Mouse (Mus musculus): Measurements from ENCODE around the gene Pcbp4. TPM values are rescaled to one million over a fixed set of nuclear protein-coding genes. Genes with fewer than 3 reads are reported as not detected.

Gene Pcbp4
- polyA plus RNA-seq, 1 experiment: 21.1 TPM

DNA sequence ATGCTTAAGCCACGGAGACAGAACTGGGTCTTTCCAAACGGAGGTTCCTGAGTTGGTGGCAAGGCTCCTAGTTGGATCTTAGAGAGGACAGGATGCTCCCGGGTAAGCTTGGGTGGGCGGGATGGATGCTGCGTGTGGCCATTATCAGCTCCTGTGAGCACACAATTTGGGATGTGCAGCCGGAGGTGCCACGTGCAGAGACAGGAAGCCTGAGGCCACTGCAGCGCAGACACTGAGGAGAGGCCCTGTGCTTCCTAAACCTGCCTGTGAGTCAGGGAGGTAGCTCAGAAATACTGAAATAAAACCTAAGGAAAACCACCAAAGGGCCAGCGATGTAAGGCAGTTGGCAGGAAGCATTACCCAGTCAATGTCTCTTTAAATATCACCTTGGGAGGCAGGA lies 16.7 kb downstream of the Pcbp4 start:
- Histone ChIP-seq H3K27me3 (ENCODE audit: control insufficient read depth, insufficient read depth, low read length) (peaks cover 4% of the 10 kb centered on the region), H3K36me3 (ENCODE audit: control insufficient read depth, insufficient read depth, low read length) (no peaks in the 10 kb centered on the region), H3K27ac (ENCODE audit: insufficient read depth, low read depth, low read length) (no peak overlapping the region), H3K4me1 (ENCODE audit: control insufficient read depth, insufficient read depth, insufficient read length, low read length) (peaks cover 8% of the 10 kb centered on the region), H3K4me3 (ENCODE audit: low read depth, low read length) (no peak overlapping the region)
- no peak for TF ChIP-seq POLR2A (IDR thresholded peaks at IDR 0.05; ENCODE audit: low read depth, low read length)
- no peak for TF ChIP-seq CTCF (IDR thresholded peaks at IDR 0.05; ENCODE audit: extremely low read depth, insufficient read length, insufficient replicate concordance, low read depth, low read length)
- WGBS: 70% methylated on average over 9 of the region's 9 CpGs

DNA sequence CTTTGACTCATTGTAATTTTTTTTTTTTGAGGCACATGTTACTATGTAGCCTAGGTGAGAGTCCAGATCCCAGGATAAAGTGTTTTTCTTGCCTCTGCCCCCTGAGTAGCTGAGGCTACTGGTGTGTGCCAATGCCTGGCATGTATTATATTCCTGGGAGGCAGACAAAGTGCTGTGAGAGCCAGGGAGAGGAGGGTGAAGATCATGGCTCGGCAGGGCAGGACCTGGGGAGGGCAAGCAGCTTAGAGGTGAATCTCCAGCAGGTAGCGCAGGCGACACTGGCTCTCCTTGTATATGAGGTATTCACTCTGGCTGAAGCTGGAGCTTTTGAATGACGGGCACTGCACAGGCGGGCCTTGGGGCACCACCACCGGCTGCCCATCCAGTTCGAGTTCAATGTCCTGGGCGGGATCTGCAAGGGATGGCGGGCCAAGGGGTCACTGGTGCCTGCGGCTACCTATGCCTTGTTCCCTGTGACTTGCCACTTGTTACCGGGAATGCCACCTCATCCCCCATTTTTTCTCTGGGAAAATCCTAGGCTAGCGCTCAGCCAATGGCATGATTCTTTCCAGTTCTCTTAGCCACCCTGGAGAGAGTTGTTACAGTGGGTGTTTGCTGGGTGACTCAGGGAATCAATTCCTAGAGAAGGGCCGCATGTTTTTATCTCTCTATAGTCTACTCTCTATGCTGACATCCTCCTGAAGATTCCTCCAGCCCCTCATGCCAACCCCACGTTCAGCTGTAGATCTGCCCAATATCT lies 18.1 kb downstream of the Pcbp4 start:
- TF ChIP-seq POLR2A (IDR thresholded peaks at IDR 0.05; ENCODE audit: low read depth, low read length) (no peak), CTCF (IDR thresholded peaks at IDR 0.05; ENCODE audit: extremely low read depth, insufficient read length, insufficient replicate concordance, low read depth, low read length) (no peak)
- Histone ChIP-seq H3K27ac (ENCODE audit: insufficient read depth, low read depth, low read length) (peak overlapping the region; percentile 48; the same call in 1 of the 2 replicates), H3K4me1 (ENCODE audit: control insufficient read depth, insufficient read depth, insufficient read length, low read length) (peaks cover 17% of the 10 kb centered on the region), H3K36me3 (ENCODE audit: control insufficient read depth, insufficient read depth, low read length) (no peaks in the 10 kb centered on the region), H3K4me3 (ENCODE audit: low read depth, low read length) (peak overlapping the region; percentile 30), H3K27me3 (ENCODE audit: control insufficient read depth, insufficient read depth, low read length) (no peaks in the 10 kb centered on the region)
- 71% methylated on average over 14 of the region's 14 CpGs for WGBS

DNA sequence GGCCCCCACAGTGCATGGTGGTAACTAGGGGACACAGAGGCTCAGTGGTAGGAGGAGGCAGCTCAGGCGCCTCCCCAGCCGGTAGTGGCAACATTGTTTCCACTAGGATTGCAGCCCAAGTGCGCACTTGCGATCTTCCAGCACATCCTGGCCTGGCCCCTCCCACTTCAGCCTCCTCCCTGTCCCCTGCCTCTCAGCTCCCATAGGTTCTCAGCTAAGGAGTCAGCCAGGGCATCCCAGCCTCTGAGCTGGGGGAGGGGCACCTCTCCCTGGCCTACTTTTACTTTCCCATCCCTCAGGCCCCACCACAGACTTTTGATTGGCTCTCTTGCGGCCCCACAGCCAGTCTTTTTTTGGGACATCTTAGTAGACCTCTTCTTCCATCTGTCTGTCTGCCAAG lies 18.8 kb downstream of the Pcbp4 start:
- WGBS: 34% methylated on average over 5 of the region's 5 CpGs
- Histone ChIP-seq H3K4me3 (ENCODE audit: low read depth, low read length) (peak overlapping the region; percentile 30), H3K27ac (ENCODE audit: insufficient read depth, low read depth, low read length) (peak overlapping the region; percentile 48)

GRCm38 (mm10) chr9:106472321-106472720 lies 19.2 kb downstream of the Pcbp4 start:
- Histone ChIP-seq H3K36me3 (ENCODE audit: control insufficient read depth, insufficient read depth, low read length) (no peaks in the 10 kb centered on the region), H3K4me1 (ENCODE audit: control insufficient read depth, insufficient read depth, insufficient read length, low read length) (peaks cover 22% of the 10 kb centered on the region), H3K4me3 (ENCODE audit: low read depth, low read length) (no peak overlapping the region), H3K27me3 (ENCODE audit: control insufficient read depth, insufficient read depth, low read length) (no peaks in the 10 kb centered on the region), H3K27ac (ENCODE audit: insufficient read depth, low read depth, low read length) (peak overlapping the region; percentile 36)
- no peak for TF ChIP-seq CTCF (IDR thresholded peaks at IDR 0.05; ENCODE audit: extremely low read depth, insufficient read length, insufficient replicate concordance, low read depth, low read length)
- TF ChIP-seq POLR2A (IDR thresholded peaks at IDR 0.05; ENCODE audit: low read depth, low read length): no peak
- WGBS: 53% methylated on average over 4 of the region's 4 CpGs

More for the DNA sequence above, 18.8 kb downstream of the Pcbp4 start:
- H3K4me1 ChIP-seq (ENCODE audit: control insufficient read depth, insufficient read depth, insufficient read length, low read length): peaks cover 22% of the 10 kb centered on the region
- TF ChIP-seq CTCF (IDR thresholded peaks at IDR 0.05; ENCODE audit: extremely low read depth, insufficient read length, insufficient replicate concordance, low read depth, low read length) (no peak), POLR2A (IDR thresholded peaks at IDR 0.05; ENCODE audit: low read depth, low read length) (no peak)
- H3K27me3 ChIP-seq (ENCODE audit: control insufficient read depth, insufficient read depth, low read length): no peaks in the 10 kb centered on the region
- H3K36me3 ChIP-seq (ENCODE audit: control insufficient read depth, insufficient read depth, low read length): no peaks in the 10 kb centered on the region

DNA sequence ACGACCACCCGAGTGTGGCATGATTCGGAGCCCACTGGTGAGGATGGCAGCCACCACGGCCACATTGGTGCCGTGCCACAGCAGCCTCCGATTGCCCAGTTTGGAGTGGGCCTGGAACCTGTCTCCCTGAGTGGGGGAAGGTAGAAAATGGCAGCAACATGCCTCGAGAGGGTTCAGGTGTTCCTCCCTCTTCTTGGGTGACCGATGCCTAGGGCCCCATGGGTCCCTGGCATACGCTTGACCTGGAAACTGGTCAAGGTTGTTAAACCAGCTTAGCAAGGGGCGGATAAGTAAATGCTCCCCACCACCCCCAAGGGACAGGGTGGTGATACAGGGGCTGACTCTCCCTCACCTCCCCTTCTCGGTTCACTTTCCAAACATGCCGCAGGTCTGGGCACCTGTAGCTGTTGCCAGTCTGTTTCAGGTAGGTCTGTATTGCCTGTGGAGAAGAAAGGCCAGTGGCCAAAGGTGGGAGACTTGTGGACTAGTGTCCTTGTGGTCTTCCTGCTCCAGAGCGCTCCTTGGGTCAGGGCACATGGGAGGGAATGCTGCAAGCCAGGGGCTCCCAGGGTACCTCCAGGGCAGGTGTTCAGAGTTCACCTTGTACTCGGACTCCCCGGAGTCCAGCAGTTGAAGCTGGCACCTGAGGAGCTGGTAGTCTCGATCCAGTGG lies 20.1 kb downstream of the Pcbp4 start:
- Histone ChIP-seq H3K27ac (ENCODE audit: insufficient read depth, low read depth, low read length) (no peak overlapping the region), H3K4me1 (ENCODE audit: control insufficient read depth, insufficient read depth, insufficient read length, low read length) (peaks cover 27% of the 10 kb centered on the region), H3K4me3 (ENCODE audit: low read depth, low read length) (no peak overlapping the region), H3K27me3 (ENCODE audit: control insufficient read depth, insufficient read depth, low read length) (no peaks in the 10 kb centered on the region), H3K36me3 (ENCODE audit: control insufficient read depth, insufficient read depth, low read length) (no peaks in the 10 kb centered on the region)
- 77% methylated on average over 16 of the region's 16 CpGs for WGBS
- TF ChIP-seq CTCF (IDR thresholded peaks at IDR 0.05; ENCODE audit: extremely low read depth, insufficient read length, insufficient replicate concordance, low read depth, low read length) (no peak), POLR2A (IDR thresholded peaks at IDR 0.05; ENCODE audit: low read depth, low read length) (no peak)

GRCm38 (mm10) chr9:106473753-106474105 lies 20.6 kb downstream of the Pcbp4 start:
- 53% methylated on average over 5 of the region's 5 CpGs for WGBS
- H3K27ac ChIP-seq (ENCODE audit: insufficient read depth, low read depth, low read length): no peak overlapping the region

DNA sequence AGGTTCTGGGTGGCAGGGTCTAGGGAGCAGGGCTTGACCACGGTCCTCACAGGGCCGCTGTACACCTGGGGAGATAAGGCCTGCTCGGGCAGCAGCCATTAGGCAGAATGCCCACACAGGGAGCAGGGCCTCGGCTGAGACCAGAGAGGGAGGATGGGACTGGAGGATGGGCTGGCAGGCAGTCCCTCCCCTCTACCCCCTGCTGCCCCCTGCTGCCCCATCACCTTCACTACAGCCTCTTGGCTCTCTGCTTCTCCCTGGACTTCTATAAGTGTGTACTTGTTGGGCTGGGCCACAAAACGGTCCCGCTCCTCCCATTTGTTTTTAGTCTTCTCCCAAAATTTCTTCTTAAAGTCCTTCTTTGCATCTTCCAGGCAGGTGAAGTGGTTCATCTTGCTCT lies 21.4 kb downstream of the Pcbp4 start:
- peaks cover 27% of the 10 kb centered on the region for H3K4me1 ChIP-seq (ENCODE audit: control insufficient read depth, insufficient read depth, insufficient read length, low read length)
- 15% methylated on average over 6 of the region's 6 CpGs for WGBS
- TF ChIP-seq POLR2A (IDR thresholded peaks at IDR 0.05; ENCODE audit: low read depth, low read length) (no peak), CTCF (IDR thresholded peaks at IDR 0.05; ENCODE audit: extremely low read depth, insufficient read length, insufficient replicate concordance, low read depth, low read length) (peak; percentile 76)
- no peak overlapping the region for H3K4me3 ChIP-seq (ENCODE audit: low read depth, low read length)
- H3K27me3 ChIP-seq (ENCODE audit: control insufficient read depth, insufficient read depth, low read length): no peaks in the 10 kb centered on the region
- no peak overlapping the region for H3K27ac ChIP-seq (ENCODE audit: insufficient read depth, low read depth, low read length)
- no peaks in the 10 kb centered on the region; the same call in 1 of the 2 replicates for H3K36me3 ChIP-seq (ENCODE audit: control insufficient read depth, insufficient read depth, low read length)

More at GRCm38 (mm10) chr9:106473753-106474105, 20.6 kb downstream of the Pcbp4 start:
- TF ChIP-seq POLR2A (IDR thresholded peaks at IDR 0.05; ENCODE audit: low read depth, low read length) (no peak), CTCF (IDR thresholded peaks at IDR 0.05; ENCODE audit: extremely low read depth, insufficient read length, insufficient replicate concordance, low read depth, low read length) (no peak)
- peaks cover 27% of the 10 kb centered on the region for H3K4me1 ChIP-seq (ENCODE audit: control insufficient read depth, insufficient read depth, insufficient read length, low read length)
- no peaks in the 10 kb centered on the region for H3K36me3 ChIP-seq (ENCODE audit: control insufficient read depth, insufficient read depth, low read length)
- H3K4me3 ChIP-seq (ENCODE audit: low read depth, low read length): no peak overlapping the region
- H3K27me3 ChIP-seq (ENCODE audit: control insufficient read depth, insufficient read depth, low read length): no peaks in the 10 kb centered on the region
